Mouse (Mus musculus): Measurements from ENCODE around the gene Il1f5.

Il1f5 gene

DNA sequence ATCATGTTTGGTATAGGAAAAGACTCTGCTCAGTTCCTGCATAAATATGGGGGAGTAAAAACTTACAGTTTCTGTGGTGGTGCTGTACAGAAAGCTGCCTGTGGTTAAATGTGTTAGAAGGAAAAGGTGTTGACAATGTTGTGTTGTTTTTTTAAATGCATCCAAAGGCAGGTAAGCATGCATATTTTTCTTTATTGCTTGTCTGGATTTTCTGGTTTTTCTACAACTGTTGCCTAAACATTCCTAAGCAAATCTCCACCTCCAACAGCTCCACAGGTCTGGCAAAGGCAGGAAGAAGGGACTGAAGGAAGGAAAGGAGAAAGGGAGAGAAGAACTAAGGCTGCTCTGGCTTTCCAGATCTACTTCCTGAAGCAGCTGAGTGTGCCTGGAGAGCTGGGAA lies at the start of gene Il1f5:
Il1f5 (plus strand) TSS at position 301 of the 400 bp plus-strand sequence.
- DNase-seq = no peak

DNA sequence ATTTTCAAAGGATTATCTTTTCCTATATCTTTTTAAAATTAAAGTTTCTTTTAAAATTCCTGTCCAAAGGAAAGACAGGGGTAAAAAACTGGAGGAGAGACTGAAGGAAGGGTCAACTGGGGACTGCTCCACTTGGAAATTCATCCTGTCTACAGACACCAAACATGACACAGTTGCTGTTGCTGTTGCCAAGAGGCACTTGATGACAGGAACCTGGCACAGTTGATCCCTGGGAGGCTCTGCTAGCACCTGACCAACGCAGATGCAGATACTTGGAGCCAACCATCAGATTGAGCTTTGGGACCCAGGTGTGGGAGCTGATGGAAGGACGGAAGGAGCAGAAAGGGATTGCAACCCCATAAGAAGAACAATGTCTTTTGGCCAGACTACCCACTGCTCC lies 49.6 kb upstream of the Il1f5 start:
- DNase-seq = no peak

DNA sequence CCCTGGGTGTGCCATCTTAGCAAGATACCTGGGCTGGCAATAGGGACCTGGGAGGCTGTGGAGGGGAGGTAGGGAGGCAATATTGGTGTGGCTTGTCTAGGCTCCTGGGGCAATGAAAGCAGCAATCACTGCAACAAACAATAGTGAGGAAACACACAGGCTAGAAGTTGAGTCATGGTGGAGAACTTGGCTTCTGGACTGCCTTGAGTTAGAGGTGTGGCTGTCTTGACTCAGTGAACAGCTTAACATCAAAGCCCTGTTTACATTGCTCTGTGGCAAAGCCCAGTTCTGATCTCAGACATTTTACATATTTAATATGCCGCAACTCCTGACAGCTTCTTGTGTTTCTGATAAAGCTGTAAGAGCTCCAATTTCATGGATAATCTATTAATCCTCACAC lies 9.3 kb upstream of the Il1f5 start:
- DNase-seq = no peak

DNA sequence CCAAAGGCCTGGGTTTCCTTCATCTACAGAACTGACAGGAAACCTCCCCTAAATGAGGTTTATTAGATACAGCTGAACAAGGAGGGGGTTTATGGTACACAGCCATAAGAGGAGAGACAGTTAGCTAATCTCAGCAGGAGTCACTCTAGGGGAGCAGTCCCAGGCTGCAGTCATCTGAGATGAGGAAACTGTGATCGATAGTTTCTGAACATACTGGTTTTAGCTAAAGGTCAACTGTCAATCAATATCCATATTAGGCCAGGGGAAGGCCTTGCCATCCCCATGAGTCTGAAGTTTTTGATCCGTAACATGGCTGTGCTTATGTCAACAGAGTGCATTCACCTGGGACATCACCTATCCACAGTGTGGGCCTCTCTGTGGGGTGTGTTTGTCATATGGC lies 3.1 kb upstream of the Il1f5 start:
- no peak for DNase-seq

DNA sequence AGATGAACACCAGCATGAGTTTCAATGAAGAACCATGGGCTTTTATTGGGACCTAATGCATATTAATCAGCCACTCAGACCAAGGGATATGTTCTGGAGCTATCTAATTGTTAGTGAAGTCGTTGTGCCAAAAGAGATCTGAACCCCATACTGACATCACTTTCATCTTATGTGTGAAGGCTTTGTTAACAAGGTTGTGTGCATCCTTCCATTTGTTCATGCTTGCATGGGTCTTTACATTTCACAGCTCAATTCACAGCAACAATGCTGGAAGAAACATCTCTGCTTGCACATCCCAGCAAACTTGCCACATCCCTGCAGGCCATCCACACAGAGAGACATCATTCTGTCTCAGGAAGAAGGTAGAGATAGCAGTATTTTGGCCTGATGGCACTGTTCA lies 1.6 kb upstream of the Il1f5 start:
- no peak for DNase-seq

DNA sequence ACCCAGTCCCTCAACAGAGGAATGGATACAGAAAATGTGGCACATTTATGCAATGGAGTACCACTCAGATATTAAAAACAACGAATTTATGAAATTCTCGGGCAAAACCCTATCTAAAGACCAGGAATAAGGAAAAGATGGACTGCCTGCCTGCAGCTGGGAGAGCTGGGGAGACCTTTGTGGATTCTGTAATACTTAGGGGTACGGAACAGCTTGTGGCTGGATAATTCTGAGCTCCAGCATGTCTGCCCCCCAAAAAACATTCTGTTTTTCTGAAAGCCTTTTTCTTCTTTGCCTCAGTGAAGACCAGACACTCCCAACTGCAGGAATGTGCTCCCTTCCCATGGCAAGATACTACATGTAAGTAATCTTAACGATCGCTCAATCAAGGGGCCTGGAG lies 14.1 kb downstream of the Il1f5 start, which contains the start of gene Il1f10:
Il1f10 (plus strand) TSS at position 301 of the 400 bp plus-strand sequence.
- no peak for DNase-seq

DNA sequence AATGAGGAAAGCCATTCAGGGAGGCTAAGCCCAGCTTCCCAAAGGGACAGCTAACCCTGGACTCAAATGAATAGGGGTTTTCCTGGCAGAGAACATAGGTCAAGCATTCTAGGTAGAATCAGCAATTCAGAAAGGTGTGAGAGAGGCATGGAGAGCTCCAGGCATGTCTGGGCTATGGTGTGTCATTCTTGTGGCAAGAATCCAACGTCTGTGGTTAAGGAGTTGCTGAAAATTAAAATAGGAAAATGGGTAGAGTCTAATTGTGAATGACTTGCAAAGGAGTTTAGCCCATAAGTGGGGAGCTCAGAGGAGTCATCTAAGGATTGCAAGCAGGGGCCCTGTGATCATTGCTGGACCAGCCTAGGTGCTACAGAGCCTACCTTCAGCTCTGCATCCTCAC lies 17.9 kb downstream of the Il1f5 start:
- DNase-seq = no peak

DNA sequence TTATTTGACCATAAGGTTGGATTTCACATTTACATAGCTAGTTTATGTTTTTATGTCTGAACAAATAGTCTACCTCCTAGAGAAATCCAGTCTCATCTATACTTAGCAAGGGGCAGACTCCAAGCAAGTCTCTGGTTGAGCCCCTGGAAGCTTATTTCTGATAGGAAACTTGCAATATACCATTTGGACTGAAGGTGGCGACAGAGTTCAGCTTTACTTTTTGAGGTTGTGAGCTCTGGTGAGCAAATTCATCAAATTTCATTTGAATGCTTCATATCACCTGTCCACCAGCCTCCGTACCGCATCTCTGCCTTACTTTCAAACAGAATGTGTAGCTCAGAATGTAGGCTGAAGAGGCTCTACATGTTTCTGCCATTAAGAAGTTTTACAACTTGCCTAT lies 20.1 kb downstream of the Il1f5 start:
- peak; percentile 46 for DNase-seq

DNA sequence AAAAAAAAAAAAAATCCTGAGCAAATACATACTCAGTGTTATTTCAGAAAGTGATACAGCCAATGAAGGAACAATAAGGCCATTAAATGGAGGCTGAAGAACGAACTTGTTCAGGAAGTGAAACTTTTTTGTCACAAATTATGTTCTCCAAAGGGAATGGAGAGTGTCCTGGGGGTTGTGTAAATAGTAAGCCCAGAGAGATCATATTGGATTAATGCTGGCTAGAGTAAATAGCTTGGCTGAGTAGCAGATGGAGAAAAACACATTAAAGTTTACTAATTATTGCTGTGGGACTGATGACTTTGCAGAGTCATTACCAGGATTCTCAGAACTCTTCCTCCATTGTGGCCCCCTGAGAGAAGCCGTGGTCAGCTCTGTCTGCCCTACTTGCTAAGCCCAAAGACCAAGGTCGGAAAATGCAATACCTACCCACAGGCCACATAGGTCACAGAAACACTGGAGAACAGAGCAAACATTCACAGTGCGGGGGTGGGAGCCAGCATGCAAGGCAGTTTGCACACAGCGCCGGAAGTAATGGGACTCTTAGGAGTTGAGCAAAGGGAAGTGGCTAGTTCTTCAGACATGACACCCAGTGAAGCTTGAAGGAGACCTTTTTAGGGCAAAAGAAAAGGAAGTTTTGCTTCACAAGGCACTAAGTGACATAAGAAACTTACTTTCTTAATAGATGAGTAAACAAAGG lies 34.7 kb downstream of the Il1f5 start:
- no peak for DNase-seq

DNA sequence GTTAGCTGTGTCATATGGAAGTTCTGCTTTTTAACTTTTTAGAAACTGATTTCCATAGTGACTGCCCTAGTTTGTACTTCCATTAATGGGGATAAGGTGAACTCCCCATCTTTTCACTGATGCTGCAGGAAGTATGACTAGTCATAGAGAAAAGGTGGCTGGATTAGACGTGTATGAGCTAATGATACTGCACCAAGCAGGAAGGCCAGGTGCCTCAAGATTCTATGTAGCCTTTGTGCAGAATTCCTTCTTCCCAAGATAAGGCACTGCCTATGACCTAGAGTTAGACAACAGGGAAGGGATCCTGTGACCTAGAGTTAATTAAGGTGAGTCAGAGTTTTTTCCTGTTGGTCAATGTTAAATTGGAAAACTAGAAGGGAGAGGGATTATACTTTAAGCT lies 40.2 kb downstream of the Il1f5 start:
- no peak for DNase-seq

DNA sequence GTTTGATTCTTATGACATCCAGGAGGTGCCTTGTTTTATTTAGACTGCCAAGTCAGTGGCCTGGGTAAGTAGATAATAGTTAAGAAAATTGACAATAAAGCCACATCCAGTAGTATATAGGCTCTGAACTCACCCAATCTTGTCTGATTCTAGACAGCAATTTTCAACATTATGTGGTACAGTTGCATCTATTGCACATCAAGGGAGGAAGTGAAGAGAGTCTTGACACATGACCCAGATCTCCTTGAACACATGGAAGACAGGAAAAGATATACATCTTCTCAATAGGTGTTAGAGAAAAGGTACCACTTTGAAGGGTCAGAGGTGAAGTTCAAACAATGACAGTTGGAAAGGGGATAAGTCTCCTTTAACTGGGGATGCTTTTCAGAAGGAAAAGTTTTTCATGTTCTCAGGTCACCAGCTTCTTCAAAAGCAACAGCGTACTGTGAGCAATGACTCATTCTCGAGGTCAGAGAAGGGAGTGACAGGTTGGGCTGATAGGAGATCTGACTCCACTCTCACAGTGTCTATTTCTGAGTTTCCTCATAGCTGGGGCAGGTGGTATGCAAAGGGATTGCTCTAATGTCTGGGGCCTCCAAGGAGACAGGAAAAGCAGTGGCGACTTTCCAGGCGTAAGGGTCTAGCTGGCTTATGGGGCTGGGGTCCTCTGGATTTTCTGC lies 41.3 kb downstream of the Il1f5 start:
- DNase-seq = no peak

Data from right cerebral cortex, postnatal 4 days (tissue).